ENCODE assay signal across 24 mouse cellular contexts in genomic region chr15:36929088-36929487, GRCm38 (mm10).
DNase-seq lines count a peak whose midpoint lies in the region; TF ChIP-seq lines count a peak whose summit lies in the region.
"Had no signal": no experiment of that assay in that cellular context is flagged by ENCODE, and none has a peak within 500 bp of the region (broad histone marks: within the 10 kb centered on the region; RNA-seq: fewer than 3 reads in every experiment).

No protein-coding gene starts in this region.

- peak; percentile 47 for DNase-seq in ES-CJ7 (ENCODE audit: low read depth, low spot score)
- DNase-seq in R1 (ENCODE audit: low read depth, low spot score): peak; percentile 51
- peak; percentile 61 for DNase-seq in ZHBTc4 (ENCODE audit: low read depth, low spot score)
- DNase-seq in ovary, postnatal 14 days (ENCODE audit: low spot score): no peak
- DNase-seq in left cerebral cortex, adult 2 months (ENCODE audit: extremely low spot score in 1 of 2, low spot score in 2 of 2): no peak
- no peak for DNase-seq in layer of hippocampus, postnatal 10 days (ENCODE audit: low spot score in 2 of 2)
- DNase-seq in thymus, postnatal 0 days (ENCODE audit: low spot score): no peak
- DNase-seq: adrenal gland, adult 2 months; adrenal gland, adult 8-10 months; adrenal gland, postnatal 10 days; adrenal gland, postnatal 14 days; adrenal gland, postnatal 25 days; adrenal gland, postnatal 36 days; B cell, adult 2 months; cerebellum, adult 11 months; cerebellum, adult 11-12 months; cerebellum, adult 18-20 months; cerebellum, adult 2 months; cerebellum, adult 8-10 months; cerebellum, adult 9-10 months had no signal

- intact Hi-C loops in left cerebral cortex, adult 2 months (cut with DNase I): no loop called here

- H3K27me3 ChIP-seq in E14TG2a.4 (ENCODE audit: insufficient read depth, low read length): no peaks in the 10 kb centered on the region
- H3K27me3 ChIP-seq: CH12.LX, Patski had no signal

- no peaks in the 10 kb centered on the region for H3K36me3 ChIP-seq in E14TG2a.4 (ENCODE audit: insufficient read depth, low read length)
- H3K36me3 ChIP-seq: G1E had no signal

- no peaks in the 10 kb centered on the region for H3K9me3 ChIP-seq in E14TG2a.4 (ENCODE audit: low read length)

- TF ChIP-seq CTCF in E14TG2a.4 (conservative IDR thresholded peaks at IDR 0.05; ENCODE audit: low read length): no peak
- no peak for TF ChIP-seq CTCF in left cerebral cortex, adult 2 months (IDR thresholded peaks at IDR 0.05)

- H3K4me3 ChIP-seq in E14TG2a.4 (replicated peaks; ENCODE audit: low read length): 0 out of 2 replicates have a peak overlapping the region, but pooled peaks have one; percentile 20
- no peak overlapping the region for H3K4me3 ChIP-seq in left cerebral cortex, adult 2 months

- H3K4me1 ChIP-seq in E14TG2a.4 (replicated peaks; ENCODE audit: low read depth, low read length): peaks cover 59% of the 10 kb centered on the region

- no peak overlapping the region for H3K27ac ChIP-seq in left cerebral cortex, adult 2 months

Comparison
In these comparisons a context has a peak if more than half of its experiments do, and no peak if none do; other contexts are left out.
1. DNase-seq: peak in ES-CJ7 (single experiment), R1 (single experiment) and ZHBTc4 (single experiment); none in ovary, postnatal 14 days (single experiment), left cerebral cortex, adult 2 months (0 of 2), layer of hippocampus, postnatal 10 days (0 of 2) and thymus, postnatal 0 days (single experiment).